Mouse (Mus musculus) lung, adult 2 months (tissue): ENCODE measurements at regions not wholly inside any gene's neighbourhood (a gene's known extent, or its start where the extent isn't known, plus 50 kb on each side); places are given as distances from the start of the nearest gene placed in this dataset.
A peak's percentile ranks its signal among the peaks of the same experiment; 100 is the strongest.

ENCODE experiments used
- DNase-seq: peaks from one replicate; pipeline ENCODE4 v3.0.0; 2022
- H3K4me1 ChIP-seq: fragments of 200-500 bp; 2 replicates; pipeline ENCODE4 v1.6.1; 2011; ENCODE audit warnings: low read length; ENCODE audit not compliant: control insufficient read depth, insufficient read depth
- H3K4me3 ChIP-seq: fragments of 200-500 bp; replicated peaks from 2 replicates; pipeline ENCODE3; 2011; ENCODE audit warnings: low read depth, mild to moderate bottlenecking, control low read depth, low read length; ENCODE audit errors: extremely low read depth
- CTCF ChIP-seq: fragments of 200-500 bp; IDR thresholded peaks from 2 replicates; pipeline ENCODE4 v1.5.1; 2011; ENCODE audit warnings: mild to moderate bottlenecking, low read length, control low read depth; ENCODE audit not compliant: insufficient read depth
- POLR2A ChIP-seq: fragments of 200-500 bp; IDR thresholded peaks from 2 replicates; pipeline ENCODE4 v1.6.1; 2011; ENCODE audit warnings: low read depth, mild to moderate bottlenecking, control low read depth, low read length, borderline replicate concordance; ENCODE audit errors: extremely low read depth
- WGBS: fragments of 180-500 bp; shearing (Covaris S2); methylation state at CpG from one replicate; pipeline ENCODE4 v1.1.7; 2018; 5-methylcytosine and 5-hydroxymethylcytosine counted together

DNA sequence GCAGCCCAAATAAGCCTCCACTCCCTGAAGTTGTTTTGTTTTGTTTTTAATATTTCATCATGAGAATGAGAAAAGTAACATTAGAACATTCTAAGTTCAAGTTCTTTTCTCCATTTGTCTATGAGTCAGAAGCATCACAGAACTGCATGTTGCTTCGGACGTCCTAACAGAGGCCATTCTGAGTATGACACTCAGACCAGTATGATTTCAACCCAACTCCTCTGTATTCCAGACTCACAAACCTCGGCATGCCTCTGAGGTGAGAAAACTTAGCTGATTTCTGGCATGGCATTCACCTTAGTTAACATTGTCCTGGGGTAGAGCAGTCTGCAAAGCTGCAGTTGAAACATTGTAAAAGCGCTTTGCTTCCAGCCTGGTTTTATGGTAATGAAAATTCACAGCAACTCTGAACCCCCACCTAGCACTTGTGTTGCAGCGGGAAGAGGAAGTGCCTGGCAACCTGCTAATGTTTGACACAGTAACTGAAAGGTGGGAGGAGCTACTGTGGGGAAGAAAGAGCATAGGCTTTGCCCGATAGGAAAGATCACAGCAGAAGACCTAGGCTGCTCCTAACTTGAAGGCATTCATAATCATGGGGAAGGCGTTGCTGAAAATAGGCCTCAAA lies 104.8 kb upstream of the Irs2 start:
- 50% methylated on average over 7 of the region's 7 CpGs for WGBS
- DNase-seq, result no peak
- H3K4me1 ChIP-seq, result no peaks in the 10 kb centered on the region
- no peak for TF ChIP-seq CTCF
- no peak for TF ChIP-seq POLR2A
- no peak overlapping the region for H3K4me3 ChIP-seq

DNA sequence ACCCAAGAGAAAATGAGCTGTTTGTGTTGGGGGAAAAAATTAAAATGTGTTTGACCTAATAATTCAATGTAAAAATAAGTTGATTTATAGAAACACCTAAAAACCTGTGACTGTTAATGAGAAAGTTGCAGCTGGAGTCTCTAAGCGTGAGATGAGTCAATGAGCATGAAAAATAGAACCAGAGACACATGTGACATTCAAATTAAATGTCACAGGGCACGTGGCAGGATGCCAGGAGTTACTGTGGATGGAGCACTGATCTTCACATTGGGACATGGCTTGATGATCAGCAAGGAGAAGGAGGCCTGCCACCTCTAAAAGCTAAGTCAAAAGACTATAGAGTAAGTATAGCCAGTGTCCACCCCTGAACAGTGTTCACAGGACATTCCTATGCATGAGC lies 103.7 kb upstream of the Irs2 start:
- TF ChIP-seq POLR2A, result no peak
- TF ChIP-seq CTCF, result no peak
- WGBS, result 55% methylated on average over 2 of the region's 2 CpGs
- Histone ChIP-seq H3K4me1 (no peaks in the 10 kb centered on the region), H3K4me3 (no peak overlapping the region)
- DNase-seq, result no peak

DNA sequence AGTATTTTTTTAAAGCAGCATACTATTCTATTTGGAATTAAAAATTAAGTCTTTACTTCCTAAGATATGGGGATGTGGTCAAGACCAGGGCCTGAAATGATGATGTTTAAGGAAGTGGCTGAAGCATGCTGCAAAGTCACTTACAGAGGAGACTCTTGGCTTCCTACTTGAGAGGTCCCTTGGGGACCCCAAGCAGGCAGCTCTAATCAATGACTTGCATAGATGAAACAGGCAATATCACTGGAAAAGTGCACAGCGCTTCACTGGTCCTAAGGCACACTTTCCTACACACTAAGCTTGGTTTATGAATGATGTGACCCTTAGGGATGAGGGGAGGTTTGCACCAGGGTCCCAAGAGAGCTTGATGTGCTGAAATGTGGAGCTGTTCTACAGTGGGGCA lies 99.2 kb upstream of the Irs2 start:
- WGBS, result 75% methylated on average over 1 of the region's 1 CpGs
- TF ChIP-seq POLR2A (no peak), CTCF (no peak)
- H3K4me3 ChIP-seq, result no peak overlapping the region
- H3K4me1 ChIP-seq, result no peaks in the 10 kb centered on the region
- no peak for DNase-seq

DNA sequence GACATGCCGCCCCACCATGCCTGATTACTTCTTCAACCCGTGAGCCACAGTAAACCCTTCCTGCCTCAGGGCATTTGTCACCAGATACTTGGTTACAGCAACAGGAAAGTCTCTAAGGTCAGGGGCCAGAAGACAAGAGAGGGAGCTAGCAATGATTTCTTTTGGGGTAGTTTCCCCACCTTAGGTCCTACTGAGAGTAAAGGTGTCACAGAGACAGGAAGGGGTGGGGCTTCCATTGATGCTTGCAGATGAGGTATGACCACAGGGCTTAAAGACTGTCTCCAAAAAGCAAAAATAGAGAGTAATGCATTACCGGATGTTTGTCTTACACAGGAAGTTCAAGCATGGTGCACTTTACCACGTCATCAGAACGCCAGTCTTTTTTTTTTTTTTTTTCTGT lies 98.8 kb upstream of the Irs2 start:
- DNase-seq, result no peak
- Histone ChIP-seq H3K4me1 (no peaks in the 10 kb centered on the region), H3K4me3 (no peak overlapping the region)
- no peak for TF ChIP-seq CTCF
- TF ChIP-seq POLR2A, result no peak
- 55% methylated on average over 5 of the region's 5 CpGs for WGBS

DNA sequence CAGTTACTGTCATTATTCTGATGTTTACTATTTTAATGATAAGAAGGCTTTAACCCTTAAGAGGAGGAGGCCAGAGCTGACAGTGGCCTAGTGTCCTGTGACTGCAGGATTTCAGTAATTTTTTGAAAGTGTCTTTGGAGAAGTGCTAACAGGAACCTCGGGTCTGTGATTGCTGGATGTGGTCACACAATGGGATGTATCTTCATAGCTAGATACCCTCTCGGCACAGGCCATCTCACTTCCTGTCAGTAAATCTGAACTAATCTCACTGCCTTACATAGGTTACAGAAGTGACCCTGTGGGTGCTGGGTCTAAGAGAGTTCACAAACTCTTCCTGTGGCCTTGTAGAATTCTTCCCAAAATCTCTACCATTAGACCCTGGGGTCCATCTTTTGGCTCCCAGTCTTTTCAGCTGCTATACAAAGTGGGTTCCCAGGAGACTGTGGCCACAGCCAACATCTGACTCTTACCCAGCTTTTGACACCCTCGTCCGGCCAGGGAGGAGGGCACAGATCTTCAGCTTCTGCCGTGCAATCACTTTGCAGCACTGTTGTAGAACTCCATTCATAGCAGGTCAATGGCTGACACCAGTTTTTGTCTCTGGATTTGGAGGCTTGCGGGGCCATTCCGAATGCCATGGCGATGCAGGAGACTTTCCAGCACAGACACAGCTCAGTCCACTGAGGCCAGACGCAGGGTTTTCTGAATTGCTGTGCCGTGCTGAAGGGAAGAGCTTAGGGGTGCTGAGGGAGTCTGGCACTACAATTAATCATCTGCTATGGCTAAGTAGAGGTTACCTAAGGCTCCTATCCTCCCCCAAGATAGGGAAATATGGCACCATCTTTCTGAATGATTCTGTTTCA lies 95.7 kb upstream of the Irs2 start:
- TF ChIP-seq POLR2A (no peak), CTCF (no peak)
- DNase-seq, result no peak
- Histone ChIP-seq H3K4me3 (no peak overlapping the region), H3K4me1 (no peaks in the 10 kb centered on the region)
- WGBS, result 77% methylated on average over 10 of the region's 10 CpGs

DNA sequence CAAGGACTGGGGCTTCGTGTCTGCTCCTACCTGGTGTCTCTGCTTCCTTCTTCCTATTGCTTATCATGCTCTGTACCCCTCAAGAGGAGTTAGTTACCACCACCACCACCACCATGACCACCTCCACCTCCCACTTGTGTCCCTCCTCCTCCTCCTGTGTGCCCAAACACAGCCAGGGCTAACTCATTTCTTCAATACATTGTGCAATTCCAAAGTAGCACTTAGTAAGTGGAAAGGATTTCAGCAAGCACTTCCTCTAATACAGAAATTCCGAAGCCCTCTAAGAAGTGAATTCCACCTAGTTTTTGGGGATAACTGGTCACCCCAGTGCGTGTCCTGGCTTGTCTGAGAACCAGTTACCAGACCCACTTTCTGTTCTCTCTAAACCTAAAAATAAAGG lies 92.1 kb upstream of the Irs2 start:
- Histone ChIP-seq H3K4me3 (no peak overlapping the region), H3K4me1 (no peaks in the 10 kb centered on the region)
- WGBS, result 66% methylated on average over 3 of the region's 3 CpGs
- no peak for DNase-seq
- TF ChIP-seq POLR2A (no peak), CTCF (no peak)

DNA sequence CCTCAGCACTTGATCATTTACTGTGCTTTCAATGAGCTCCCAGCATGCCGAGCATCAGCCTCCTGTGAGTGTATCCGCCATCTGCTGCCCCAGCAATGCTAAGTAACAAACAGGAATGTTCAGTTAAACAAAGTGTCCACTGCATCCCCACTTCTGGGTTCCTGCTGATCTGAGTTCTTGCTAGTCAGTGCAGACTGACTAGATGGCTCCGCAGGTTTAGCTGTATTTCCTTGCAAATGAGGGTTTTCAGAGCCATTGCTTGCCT lies 91.3 kb upstream of the Irs2 start:
- no peak for TF ChIP-seq POLR2A
- Histone ChIP-seq H3K4me1 (no peaks in the 10 kb centered on the region), H3K4me3 (no peak overlapping the region)
- 79% methylated on average over 3 of the region's 3 CpGs for WGBS
- DNase-seq, result no peak

DNA sequence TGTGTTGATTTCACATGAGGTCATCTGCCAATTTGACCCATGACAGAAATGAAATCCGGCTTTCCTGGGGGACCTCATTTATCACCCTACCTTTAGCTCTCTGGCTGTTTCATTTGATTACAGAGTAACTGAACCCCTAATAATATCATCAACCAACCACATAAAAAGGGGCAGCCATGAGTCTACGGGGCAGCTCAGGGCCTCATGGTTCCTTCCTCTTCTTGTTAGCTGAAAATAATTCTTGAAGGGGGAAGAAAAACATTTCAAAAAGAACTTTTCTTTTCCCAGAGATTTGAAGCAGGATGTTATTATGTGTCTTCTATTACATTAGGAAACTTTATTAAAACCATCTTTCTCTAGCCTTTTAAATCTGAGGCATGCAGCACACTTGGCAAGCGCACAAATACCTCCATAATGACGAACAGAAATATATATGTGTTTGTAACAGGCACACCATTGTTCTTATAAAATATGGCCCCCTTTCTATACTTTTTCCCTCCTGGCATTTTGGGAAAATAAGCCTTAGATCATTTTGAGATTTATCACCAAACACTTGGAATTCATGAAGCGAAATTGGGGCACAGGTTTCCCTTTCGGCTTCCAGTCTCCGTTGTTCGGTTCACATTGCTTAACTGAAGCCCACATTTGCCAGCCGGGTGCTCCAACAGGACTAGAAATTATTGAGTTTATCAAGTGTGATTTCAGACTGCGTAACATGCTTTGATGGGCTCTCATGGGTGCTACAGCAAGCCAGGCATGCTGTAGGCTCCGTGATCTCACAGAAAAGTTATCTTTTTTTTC lies 90.7 kb upstream of the Irs2 start:
- Histone ChIP-seq H3K4me3 (no peak overlapping the region), H3K4me1 (no peaks in the 10 kb centered on the region)
- no peak for TF ChIP-seq POLR2A
- TF ChIP-seq CTCF, result no peak
- no peak for DNase-seq
- WGBS, result 64% methylated on average over 11 of the region's 11 CpGs

DNA sequence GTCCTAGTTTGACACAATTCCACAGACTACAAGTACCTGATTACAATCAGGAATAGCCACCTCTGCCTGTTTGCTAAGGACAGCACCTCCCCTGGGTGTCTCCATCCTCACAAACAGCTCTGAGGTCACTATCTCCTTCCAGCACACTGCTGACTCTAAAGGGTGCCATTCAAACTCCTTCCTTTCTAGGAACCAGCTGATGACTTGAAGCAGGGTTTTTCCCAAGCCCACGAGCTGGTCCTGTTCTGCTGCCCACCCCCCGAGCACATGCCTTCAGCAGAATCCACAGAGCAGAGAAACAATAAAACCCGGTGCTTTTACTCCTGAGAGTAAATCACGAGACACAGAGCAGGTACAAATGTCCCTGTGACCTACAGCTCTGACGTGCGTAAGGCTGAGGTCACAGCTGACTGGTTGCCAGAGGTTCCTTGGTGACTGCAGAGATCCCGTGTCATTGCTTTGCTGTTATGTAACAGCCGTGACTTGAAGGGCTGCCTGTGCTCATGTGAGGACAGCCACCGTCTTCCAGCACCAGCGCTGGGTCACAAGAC lies 90.0 kb upstream of the Irs2 start:
- Histone ChIP-seq H3K4me3 (no peak overlapping the region), H3K4me1 (no peaks in the 10 kb centered on the region)
- WGBS, result 32% methylated on average over 10 of the region's 10 CpGs
- TF ChIP-seq CTCF (no peak), POLR2A (no peak)
- peak; percentile 66 for DNase-seq

DNA sequence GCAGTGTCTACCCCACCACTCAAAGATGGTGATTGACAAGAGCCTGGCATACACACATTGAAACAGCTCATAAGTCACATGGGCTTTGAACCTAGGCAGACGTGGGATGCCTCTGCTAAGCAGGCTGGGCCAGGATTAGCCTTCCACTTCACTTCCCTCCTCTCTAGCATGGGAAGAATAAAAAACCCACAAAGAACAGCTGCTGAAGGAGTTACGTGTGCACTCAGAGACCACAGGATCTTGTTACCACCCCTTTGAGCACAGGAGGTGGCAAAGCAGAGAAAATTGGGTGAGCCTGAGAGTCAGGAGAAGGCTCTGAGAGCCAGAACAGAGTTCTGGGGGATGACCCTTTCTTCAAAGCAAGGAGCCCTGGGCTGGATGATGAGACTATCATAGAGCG lies 89.6 kb upstream of the Irs2 start:
- 72% methylated on average over 3 of the region's 3 CpGs for WGBS
- DNase-seq, result no peak
- H3K4me3 ChIP-seq, result no peak overlapping the region
- TF ChIP-seq CTCF, result no peak
- TF ChIP-seq POLR2A, result no peak
- no peaks in the 10 kb centered on the region for H3K4me1 ChIP-seq
